Mouse (Mus musculus): ENCODE results near the gene Zfp64.

Gene Zfp64

DNA sequence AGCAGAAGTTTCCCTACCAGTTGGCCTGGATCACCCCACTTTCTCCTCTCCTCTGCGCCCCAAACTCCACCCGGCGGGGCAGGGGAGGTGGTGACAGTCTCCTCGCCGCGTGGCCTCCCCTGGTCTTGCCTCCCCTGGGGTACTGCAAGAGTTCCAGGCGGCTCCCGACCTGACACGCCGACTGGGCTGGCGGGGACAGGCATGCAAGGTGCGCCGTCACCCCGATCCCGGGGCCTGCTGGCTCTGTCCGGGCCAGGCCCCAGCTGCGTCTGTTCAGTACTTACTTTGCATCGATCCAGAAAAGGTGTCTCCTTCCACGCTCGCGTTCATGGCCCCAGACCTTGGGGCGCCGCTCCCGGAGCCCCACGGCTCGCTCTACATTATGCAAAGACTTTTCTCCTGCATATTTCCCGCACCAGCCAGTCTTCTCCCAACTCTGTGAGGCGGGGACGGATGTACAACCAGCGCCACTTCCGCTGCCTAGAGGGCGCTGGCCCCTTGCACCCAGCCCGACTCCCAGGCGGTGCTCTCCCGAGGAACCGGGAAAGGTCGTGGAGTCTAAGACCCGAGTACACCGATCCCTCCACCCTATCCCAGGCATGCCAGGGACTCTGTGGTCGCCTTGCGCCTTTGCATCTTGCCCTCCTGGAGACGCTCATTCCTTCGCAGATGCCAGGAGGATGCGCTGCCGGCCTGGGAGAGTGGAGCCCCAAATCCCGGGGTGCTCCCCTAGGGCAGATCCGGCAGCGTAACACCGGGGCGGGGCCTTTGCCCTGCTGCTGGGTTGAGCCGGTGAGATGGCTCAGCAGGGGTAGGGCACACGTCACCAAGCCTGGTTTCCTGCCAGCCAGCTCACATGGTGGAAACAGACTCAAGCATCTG, at the start of gene Zfp64:
Gene Zfp64 (minus strand): TSS at position 753 of the 882 bp plus-strand sequence.
- DNase-seq (ENCODE audit: low read depth, low spot score): peak; percentile 95

DNA sequence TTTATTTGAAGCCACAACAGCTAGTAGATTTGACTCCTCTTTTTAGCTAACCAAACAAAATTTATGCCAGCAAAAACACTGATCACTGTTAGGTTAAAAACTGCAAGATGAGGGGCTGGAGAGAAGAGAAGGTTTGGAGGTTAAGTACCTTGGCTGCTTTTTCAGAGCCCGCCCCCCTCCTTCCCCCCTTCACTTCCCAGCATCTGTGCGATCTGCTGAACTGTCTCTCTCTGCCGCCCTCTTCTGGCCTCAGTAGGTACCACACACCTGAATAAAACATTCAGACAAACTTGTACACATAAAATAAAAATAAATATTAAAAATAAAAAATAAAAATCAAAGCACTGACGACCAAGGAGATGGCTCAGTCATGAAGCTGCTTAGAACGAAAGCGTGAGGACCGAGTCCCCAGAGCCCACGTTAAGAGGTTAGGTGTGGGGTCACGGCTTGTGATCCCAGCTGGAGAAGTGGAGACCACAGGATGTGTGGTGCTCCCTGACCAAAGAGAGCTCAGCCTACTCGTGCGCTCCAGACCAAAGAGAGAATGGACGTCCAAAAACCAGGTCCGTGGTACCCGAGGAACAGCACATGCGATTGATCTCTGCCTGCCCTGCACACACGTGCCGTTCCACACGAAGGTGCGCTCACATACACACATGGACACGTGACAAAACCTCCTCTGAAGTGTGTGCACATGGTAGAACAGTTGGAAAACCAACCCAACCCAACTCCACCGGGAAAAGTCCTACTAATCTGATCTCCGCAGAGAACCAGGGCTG, 37.4 kb upstream of the Zfp64 start:
- DNase-seq (ENCODE audit: low read depth, low spot score): peak; percentile 59

DNA sequence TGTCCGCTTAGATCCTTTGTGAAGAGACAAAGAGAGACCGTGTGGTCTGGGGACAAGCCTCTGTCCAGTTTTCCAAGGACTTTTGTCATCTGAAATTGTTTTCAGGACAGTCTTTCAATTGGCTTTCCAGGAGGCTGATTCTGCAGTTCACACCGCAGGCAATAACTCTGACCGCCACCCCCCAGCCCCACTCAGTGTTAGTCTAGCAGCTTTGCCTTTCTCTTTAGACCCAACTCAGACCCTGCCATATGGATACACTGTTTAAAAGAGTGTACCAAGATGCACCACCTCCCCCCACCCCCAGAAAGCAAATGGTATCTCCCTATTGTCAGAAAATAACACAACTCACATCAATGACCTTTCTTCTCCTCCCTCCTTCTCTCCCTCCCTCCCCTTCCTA, 35.6 kb upstream of the Zfp64 start:
- DNase-seq (ENCODE audit: low read depth, low spot score): no peak

- DNase-seq (ENCODE audit: low read depth, low spot score): peak; percentile 25
These were observed 34.8 kb upstream of the Zfp64 start for GRCm38 (mm10) chr2:168990061-168990753.

DNA sequence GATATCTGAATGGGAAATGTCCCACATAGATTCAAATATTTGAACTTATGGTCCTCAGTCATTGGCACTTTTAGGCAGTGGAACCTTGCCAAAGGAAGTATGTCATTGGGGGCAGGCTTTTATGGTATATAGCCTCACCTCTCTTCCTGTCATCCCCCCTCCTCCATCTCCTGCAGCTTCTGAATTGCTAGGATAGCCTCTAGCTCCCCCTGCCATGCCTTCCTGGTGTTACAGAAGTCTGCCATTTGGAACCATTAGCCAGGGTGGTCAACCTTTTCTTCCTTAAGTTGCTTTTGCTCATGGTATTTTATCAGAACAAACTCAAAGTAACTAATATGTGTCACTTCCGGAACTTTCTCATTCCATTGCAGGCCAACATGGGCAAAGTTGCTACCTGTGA, 32.7 kb upstream of the Zfp64 start:
- no peak for DNase-seq (ENCODE audit: low read depth, low spot score)

DNA sequence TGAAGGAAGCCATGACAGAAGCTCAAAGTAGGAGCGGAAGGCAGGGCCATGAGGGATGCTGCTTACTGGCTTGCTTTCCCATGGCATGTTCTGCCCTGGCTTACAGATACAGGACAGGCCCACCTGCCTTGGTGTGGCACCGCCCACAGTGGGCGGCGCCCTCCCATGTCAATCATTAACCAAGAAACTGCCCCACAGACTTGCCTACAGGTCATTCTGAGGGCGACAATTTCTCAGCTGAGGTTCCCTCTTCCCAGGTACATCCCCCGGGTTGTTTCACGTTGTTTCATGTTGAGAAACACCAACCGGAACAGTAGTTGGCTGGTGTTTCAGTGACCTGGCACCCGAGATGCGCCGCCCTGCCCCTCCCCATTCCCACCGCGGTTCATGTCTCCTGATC, 32.0 kb upstream of the Zfp64 start:
- no peak for DNase-seq (ENCODE audit: low read depth, low spot score)

DNA sequence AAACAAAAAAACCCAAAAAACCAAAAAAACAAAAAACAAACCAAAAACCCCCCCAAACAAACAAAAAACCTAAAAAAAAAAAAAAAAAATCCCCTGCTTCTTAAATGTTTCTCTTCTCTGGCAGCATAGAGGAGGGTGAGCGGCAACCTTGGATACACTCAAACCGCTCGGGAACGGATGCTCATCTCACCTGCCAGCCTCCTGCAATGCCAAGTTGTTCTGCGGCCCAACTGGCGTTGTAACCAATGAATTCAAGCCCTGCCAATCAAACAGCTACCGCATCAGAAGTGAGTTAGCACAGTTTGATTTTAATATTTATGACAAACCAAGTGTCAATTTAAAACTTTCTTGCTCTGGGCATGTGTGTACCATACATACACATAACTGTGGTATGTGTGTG, 26.6 kb upstream of the Zfp64 start:
- DNase-seq (ENCODE audit: low read depth, low spot score): no peak

DNA sequence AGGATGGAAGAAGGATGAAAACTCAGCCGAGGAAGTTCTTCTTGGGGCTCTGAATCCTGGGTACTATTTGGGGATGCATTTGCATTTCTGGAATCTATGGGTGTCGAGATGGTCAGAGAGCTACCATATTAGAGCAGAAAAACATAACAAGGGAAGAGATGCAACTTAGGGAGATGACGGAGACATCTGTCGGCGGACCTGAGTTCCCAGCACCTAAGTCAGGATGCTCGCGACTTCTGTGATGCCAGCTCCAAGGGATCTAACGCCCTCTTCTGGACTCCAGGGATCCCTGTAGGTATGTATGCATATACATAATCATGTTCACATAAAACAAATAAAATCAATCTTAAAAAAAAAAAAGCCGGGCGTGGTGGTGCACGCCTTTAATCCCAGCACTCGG, 26.1 kb upstream of the Zfp64 start:
- DNase-seq (ENCODE audit: low read depth, low spot score): no peak

GRCm38 (mm10) chr2:168980859-168981258, 25.5 kb upstream of the Zfp64 start:
- no peak for DNase-seq (ENCODE audit: low read depth, low spot score)

- no peak for DNase-seq (ENCODE audit: low read depth, low spot score)
These were observed 24.4 kb upstream of the Zfp64 start for GRCm38 (mm10) chr2:168979742-168980141.

DNA sequence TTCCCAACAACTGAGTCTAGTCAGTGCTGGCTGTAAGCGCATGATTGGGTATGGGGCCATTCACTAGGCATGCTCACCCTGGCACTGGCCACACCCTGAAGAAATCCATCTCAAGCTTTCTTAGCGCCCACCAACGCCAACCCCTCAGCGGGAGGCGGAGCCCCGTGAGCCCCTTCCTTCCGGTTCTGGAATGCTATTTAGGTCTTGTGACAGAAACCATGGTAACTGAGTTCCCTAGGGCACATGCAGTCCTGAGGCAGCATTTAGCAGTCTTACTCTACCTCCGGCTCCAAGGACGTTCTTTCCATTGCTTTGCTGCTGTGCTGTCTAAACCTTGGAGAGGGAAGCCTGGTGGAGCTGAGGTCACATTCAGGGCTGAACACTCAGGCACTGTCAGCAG, 22.6 kb upstream of the Zfp64 start:
- DNase-seq (ENCODE audit: low read depth, low spot score): no peak

DNA sequence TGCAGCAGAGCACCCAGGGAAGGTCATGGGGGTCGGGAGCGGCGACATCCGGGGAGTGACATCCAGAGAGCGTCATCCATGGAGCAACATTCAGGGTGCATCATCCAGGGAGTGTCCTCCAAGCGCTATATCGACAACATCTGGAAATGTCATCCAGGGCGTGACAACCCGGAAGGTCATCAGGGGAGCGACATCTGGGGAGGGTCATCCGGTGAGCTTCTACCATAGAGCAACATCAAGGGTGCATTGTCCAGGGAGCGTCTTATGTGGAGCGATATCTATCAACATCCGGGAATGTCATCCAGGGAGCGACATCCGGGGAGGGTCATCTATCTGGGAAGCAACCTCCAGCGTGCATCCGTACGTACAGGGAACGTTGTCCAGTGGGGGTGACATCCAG, 14.7 kb upstream of the Zfp64 start:
- no peak for DNase-seq (ENCODE audit: low read depth, low spot score)

DNA sequence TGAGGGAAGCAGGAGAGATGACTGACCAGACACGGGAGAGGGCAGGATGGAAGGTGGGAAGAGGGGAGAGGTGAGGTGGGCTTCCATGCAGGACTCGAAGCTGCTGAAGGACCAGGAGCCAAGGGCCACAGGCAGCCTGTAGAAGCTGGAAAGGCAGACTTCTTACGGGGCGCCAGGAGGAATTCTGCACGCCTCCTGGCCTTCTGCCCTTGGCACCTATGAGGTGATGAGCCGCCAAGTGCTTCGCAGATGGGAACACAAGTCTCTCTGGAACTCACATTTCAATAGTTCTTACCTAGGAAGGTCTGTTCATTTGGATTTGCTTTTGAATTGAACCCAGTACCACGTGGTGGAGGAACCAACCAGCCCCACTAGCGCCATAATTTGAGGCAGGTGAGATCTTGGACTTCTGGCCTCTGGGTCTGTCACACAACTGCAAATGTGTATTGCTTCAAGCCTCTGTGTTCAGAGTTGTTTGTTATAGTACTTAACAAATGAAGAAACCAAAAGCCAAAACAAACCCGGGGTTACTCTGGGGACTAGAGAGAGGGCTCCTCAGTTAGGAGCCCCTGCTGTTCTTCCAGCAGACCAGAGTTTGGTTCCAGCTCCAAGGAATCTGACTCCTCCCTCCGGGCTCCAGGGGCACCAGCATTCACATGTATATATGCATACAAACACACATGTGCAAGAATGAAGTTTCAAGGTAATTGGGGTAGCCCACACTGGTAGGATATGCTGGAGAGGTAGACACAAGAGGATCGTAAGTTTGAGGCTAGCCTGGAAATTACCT, 12.9 kb upstream of the Zfp64 start:
- no peak for DNase-seq (ENCODE audit: low read depth, low spot score)

DNA sequence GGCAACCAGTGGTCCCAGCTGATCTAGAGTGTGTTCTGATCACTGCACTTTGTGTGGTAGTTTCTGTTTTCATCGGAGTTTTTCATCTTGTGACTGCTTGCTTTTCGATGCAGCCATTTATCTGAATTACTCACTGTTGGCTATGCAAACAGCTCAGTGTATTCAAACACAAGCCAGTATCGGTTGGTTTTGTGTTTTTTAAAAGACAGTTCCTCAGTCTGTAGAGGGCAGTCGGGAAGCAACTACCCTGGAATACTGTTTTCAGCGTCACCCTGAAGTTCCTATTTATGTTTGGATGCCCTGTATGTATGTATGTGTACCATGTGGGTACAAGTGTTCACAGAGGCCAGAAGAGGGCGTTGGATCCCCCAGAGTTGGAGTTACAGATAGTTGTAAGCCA, 11.1 kb upstream of the Zfp64 start:
- DNase-seq (ENCODE audit: low read depth, low spot score): no peak

- DNase-seq (ENCODE audit: low read depth, low spot score): no peak
These were observed 9.5 kb upstream of the Zfp64 start for GRCm38 (mm10) chr2:168964849-168965248.

DNA sequence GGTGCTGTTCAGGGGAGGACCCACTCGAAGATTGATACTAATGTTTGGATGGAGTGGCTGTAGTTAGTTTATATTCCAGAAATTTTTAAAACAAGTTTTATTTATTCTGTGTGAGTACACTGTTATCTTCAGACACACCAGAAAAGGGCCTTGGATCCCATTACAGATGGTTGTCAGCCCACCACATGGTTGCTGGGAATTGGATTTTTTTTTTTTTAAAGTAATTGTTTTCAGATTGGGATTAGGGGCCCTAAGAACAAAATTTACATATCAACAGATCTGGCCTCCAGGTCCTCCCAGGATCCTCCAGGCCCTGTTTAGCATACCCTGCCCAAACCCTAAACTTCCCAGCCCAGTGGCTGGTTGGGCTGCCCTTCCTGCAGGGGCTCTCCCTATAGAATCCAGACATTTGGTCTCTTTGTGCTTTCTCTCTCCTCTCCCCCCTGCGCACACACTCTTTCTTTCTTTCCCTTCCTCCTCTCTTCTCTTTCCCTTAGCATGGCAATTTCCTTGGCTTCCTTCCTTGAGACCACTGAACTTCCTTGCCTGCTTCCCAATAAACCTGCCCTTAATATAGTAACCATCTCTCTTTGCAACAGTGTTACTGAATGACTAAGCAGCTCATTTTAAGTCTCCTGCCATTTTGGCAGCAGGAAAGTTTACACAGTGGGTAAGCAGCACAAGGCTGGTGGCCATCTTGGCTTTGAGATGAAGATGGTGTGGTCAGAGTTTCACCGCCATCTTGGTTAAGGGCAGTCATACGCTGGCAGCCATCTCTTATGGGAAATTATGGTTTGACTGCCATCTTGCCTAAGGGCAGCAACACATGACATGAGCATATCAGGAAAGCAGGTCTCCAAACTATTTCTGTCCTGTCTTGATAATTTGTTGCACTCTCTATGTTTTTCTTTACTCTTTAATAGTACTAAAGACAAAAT, 6.6 kb upstream of the Zfp64 start:
- DNase-seq (ENCODE audit: low read depth, low spot score): no peak

DNA sequence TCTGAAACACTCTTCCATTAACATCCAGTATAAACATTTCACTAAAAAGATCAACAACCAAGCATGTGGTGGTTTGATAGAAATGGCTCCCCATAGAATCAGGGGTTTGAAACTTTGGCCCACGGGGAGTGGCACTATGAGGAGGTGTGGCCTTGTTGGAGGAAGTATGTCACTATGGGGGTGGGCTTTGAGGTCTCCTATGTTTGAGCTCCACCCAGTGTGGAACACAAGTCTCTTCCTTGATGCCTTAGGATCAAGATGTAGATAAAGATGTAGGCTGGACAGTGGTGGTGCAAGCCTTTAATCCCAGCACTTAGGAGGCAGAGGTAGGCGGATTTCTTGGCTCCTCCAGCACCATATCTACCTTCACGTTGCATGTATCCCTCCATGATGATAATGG, 5.4 kb upstream of the Zfp64 start:
- DNase-seq (ENCODE audit: low read depth, low spot score): no peak

- DNase-seq (ENCODE audit: low read depth, low spot score): peak; percentile 12
These were observed 4.0 kb upstream of the Zfp64 start for GRCm38 (mm10) chr2:168959339-168959885.

- no peak for DNase-seq (ENCODE audit: low read depth, low spot score)
These were observed 511 bp upstream of the Zfp64 start for GRCm38 (mm10) chr2:168955850-168956346.

- no peak for DNase-seq (ENCODE audit: low read depth, low spot score)
These were observed 1.0 kb downstream of the Zfp64 start for GRCm38 (mm10) chr2:168954376-168954775.

Data from A20 (cell line).